Mouse (Mus musculus): ENCODE results near the gene Adora1. TPM values are rescaled to one million over a fixed set of nuclear protein-coding genes. Genes with fewer than 3 reads are reported as not detected.

Adora1 gene
- polyA plus RNA-seq, 1 experiment from 2014 or later: 0.12 TPM

DNA sequence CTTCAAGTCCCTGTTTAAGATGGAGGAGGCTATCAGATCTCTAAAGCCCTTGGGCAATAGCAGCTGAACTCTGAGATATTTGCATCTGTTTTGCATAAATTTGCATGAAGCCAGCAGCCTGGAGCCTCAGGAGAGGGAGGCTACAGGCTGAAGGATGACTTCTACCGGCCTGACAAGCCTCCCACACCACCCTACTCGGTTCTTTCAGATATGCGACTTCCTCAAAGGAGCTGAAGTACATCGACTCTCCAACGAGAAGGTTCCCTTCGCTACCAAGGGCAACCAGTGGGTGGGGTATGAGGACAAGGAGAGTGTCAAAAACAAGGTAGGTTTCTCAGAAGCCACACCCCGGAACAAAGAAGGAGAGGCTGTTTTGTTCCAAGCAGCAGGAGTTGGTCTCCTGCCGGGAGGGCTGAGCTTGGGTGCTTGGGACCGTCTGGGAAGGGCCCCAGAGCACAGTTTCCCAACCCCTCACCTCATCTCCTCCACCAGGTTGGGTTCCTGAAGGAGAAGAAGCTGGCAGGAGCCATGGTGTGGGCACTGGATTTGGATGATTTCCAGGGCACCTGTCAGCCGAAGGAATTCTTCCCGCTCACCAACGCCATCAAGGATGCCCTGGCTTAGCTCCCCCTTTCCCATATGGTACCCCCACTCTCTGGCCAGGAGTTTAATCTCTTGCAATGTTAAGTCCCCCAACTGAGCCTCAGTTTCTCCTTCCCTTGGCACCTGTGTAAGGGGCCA, 46.1 kb downstream of the Adora1 start:
- 18% methylated on average over 12 of the region's 12 CpGs for WGBS (ENCODE audit: insufficient replicate concordance)
- Histone ChIP-seq H3K4me1 (replicated peaks) (peaks cover 10% of the 10 kb centered on the region; the same call in 1 of the 2 replicates), H3K9me3 (replicated peaks) (no peaks in the 10 kb centered on the region), H3K27ac (no peak overlapping the region), H3K4me2 (no peak overlapping the region), H3K36me3 (no peaks in the 10 kb centered on the region), H3K4me3 (replicated peaks) (no peak overlapping the region), H3K27me3 (peaks cover 39% of the 10 kb centered on the region), H3K9ac (no peak overlapping the region)
- peak; percentile 18 for DNase-seq
- ATAC-seq (ENCODE audit: low read depth): no peak

DNA sequence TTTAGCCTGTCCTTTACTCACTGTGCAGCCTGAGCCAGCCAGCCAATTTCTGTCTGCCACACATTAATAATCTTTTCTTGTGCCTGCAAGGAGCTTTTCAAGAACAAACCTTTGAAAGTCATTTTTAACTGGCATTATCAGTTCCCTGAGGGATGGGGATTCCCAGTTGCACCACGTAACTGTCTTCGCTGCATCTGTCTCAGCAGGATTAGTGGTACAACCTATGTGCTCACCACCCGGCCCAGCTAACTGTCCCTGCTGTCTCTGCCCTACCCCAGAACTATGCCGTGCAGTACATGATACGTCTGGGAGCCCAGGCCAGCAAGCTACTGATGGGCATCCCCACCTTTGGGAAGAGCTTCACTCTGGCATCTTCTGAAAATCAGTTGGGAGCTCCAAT, 47.0 kb downstream of the Adora1 start:
- Histone ChIP-seq H3K4me2 (no peak overlapping the region), H3K4me3 (replicated peaks) (no peak overlapping the region), H3K9me3 (replicated peaks) (no peaks in the 10 kb centered on the region), H3K27me3 (peaks cover 37% of the 10 kb centered on the region), H3K9ac (no peak overlapping the region), H3K36me3 (no peaks in the 10 kb centered on the region), H3K4me1 (replicated peaks) (peaks cover 10% of the 10 kb centered on the region; the same call in 1 of the 2 replicates), H3K27ac (no peak overlapping the region)
- DNase-seq: no peak
- ATAC-seq (ENCODE audit: low read depth): no peak
- WGBS (ENCODE audit: insufficient replicate concordance): 62% methylated on average over 5 of the region's 5 CpGs

- Histone ChIP-seq H3K9ac (no peak overlapping the region), H3K27ac (no peak overlapping the region), H3K4me3 (replicated peaks) (no peak overlapping the region), H3K4me1 (replicated peaks) (peaks cover 5% of the 10 kb centered on the region; the same call in 1 of the 2 replicates), H3K27me3 (peaks cover 19% of the 10 kb centered on the region), H3K9me3 (replicated peaks) (no peaks in the 10 kb centered on the region), H3K36me3 (no peaks in the 10 kb centered on the region), H3K4me2 (no peak overlapping the region)
- WGBS (ENCODE audit: insufficient replicate concordance): 45% methylated on average over 4 of the region's 4 CpGs
- no peak for DNase-seq
- ATAC-seq (ENCODE audit: low read depth): no peak
Observed at GRCm38 (mm10) chr1:134184089-134184488, 51.1 kb downstream of the Adora1 start.

- Histone ChIP-seq H3K27me3 (peaks cover 9% of the 10 kb centered on the region; the same call in 1 of the 2 replicates), H3K27ac (no peak within 1 kb of the TSS), H3K9ac (no peak within 1 kb of the TSS), H3K4me1 (replicated peaks) (peaks cover 5% of the 10 kb centered on the region; the same call in 1 of the 2 replicates), H3K36me3 (no peaks in the 10 kb centered on the region), H3K9me3 (replicated peaks) (no peaks in the 10 kb centered on the region), H3K4me2 (no peak within 1 kb of the TSS), H3K4me3 (replicated peaks) (no peak within 1 kb of the TSS)
- no peak for DNase-seq
- WGBS (ENCODE audit: insufficient replicate concordance): 54% methylated on average over 4 of the region's 4 CpGs
- ATAC-seq (ENCODE audit: low read depth): no peak
Observed at GRCm38 (mm10) chr1:134182025-134182424, 53.2 kb downstream of the Adora1 start, which contains the start of gene Chil1. Gene Chil1 (plus strand): TSS chr1:134182176.

GRCm38 (mm10) chr1:134177976-134178375, 57.3 kb downstream of the Adora1 start:
- Histone ChIP-seq H3K9me3 (replicated peaks) (no peaks in the 10 kb centered on the region), H3K9ac (no peak overlapping the region), H3K27ac (no peak overlapping the region), H3K27me3 (peaks cover 3% of the 10 kb centered on the region; the same call in 1 of the 2 replicates), H3K4me2 (no peak overlapping the region), H3K4me1 (replicated peaks) (peaks cover 5% of the 10 kb centered on the region; the same call in 1 of the 2 replicates), H3K4me3 (replicated peaks) (no peak overlapping the region), H3K36me3 (no peaks in the 10 kb centered on the region)
- ATAC-seq (ENCODE audit: low read depth) (no peak), DNase-seq (no peak)
- 71% methylated on average over 5 of the region's 5 CpGs for WGBS (ENCODE audit: insufficient replicate concordance)

DNA sequence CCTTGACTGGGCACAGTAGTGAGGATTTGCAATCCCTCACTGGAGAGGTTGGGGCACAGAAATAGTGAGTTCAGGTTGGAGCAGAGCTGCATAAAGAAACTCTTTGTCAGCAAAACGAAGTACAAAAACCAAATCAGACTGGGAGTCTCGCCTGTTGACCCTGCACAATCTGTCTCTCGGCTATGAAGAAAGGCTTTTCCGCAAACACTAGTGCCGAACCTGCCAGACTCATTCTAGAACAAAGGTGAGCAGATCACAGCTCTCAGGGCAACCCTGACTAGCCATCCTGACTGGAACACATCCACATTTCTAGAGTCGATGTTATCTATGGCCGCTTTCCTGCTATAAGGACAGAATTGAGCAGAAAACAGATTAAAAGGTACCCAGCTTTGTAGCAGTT, 62.1 kb downstream of the Adora1 start:
- no peak overlapping the region for H3K27ac ChIP-seq

DNA sequence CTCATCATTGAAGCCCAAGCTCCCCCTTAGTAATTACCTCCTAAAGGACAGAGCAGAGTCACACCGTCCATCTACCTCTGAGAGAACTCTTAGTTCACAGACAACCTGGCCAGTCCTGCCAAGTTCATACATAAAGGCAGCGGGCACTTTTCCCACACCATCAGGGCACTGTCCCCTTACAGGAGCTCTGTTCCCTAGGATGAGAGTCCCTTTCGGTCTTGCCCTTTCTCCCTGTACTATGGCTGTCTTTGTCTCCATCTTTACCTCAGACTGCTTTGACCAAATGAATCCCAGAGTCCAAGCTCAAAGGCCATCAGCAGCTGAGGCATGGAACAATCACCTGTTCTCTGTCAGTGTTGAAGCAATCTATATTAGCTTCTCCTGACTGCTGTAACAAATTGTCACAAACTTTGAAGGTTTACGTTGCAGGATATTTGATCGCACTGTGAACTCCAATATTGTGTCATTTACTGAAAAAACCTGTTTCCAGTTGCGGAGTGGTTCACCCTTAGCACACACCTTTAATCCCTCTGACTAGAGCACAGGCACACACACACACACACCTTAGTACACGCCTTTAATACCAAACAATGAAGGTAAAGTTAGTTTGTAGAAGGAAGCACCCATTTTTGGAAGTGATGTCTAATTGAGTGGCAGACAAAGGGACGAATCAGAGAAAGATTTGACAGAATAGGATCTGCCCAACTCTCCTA, 66.1 kb downstream of the Adora1 start:
- no peaks in the 10 kb centered on the region for H3K9me3 ChIP-seq (replicated peaks)
- peaks cover 33% of the 10 kb centered on the region for H3K4me1 ChIP-seq (replicated peaks)
- H3K36me3 ChIP-seq: no peaks in the 10 kb centered on the region
- no peak overlapping the region for H3K4me3 ChIP-seq (replicated peaks)
- no peak overlapping the region for H3K27ac ChIP-seq
- WGBS (ENCODE audit: insufficient replicate concordance): 73% methylated on average over 8 of the region's 8 CpGs
- ATAC-seq (ENCODE audit: low read depth): no peak
- H3K9ac ChIP-seq: no peak overlapping the region
- H3K27me3 ChIP-seq: no peaks in the 10 kb centered on the region
- DNase-seq: no peak
- no peak overlapping the region for H3K4me2 ChIP-seq

More for the DNA sequence above, 62.1 kb downstream of the Adora1 start:
- Histone ChIP-seq H3K4me3 (replicated peaks) (no peak overlapping the region), H3K4me2 (no peak overlapping the region), H3K36me3 (no peaks in the 10 kb centered on the region), H3K4me1 (replicated peaks) (peaks cover 9% of the 10 kb centered on the region), H3K9me3 (replicated peaks) (no peaks in the 10 kb centered on the region), H3K27me3 (no peaks in the 10 kb centered on the region), H3K9ac (no peak overlapping the region)
- ATAC-seq (ENCODE audit: low read depth) (no peak), DNase-seq (no peak)
- whole genome bisulfite sequencing (ENCODE audit: insufficient replicate concordance): 58% methylated on average over 7 of the region's 7 CpGs

GRCm38 (mm10) chr1:134168567-134168966, 66.7 kb downstream of the Adora1 start:
- Histone ChIP-seq H3K4me3 (replicated peaks) (no peak overlapping the region), H3K27me3 (no peaks in the 10 kb centered on the region), H3K4me2 (no peak overlapping the region), H3K27ac (no peak overlapping the region), H3K9ac (no peak overlapping the region), H3K9me3 (replicated peaks) (no peaks in the 10 kb centered on the region), H3K4me1 (replicated peaks) (peaks cover 34% of the 10 kb centered on the region), H3K36me3 (no peaks in the 10 kb centered on the region)
- ATAC-seq (ENCODE audit: low read depth) (peak; percentile 65), DNase-seq (no peak)
- 41% methylated on average over 3 of the region's 3 CpGs for WGBS (ENCODE audit: insufficient replicate concordance)

- DNase-seq: no peak
- H3K4me1 ChIP-seq (replicated peaks): peaks cover 34% of the 10 kb centered on the region
- H3K4me3 ChIP-seq (replicated peaks): no peak overlapping the region
- no peaks in the 10 kb centered on the region for H3K27me3 ChIP-seq
- H3K9ac ChIP-seq: no peak overlapping the region
- no peaks in the 10 kb centered on the region for H3K36me3 ChIP-seq
- ATAC-seq (ENCODE audit: low read depth): no peak
- WGBS (ENCODE audit: insufficient replicate concordance): 37% methylated on average over 14 of the region's 14 CpGs
- no peak overlapping the region for H3K27ac ChIP-seq
- H3K4me2 ChIP-seq: no peak overlapping the region
- no peaks in the 10 kb centered on the region for H3K9me3 ChIP-seq (replicated peaks)
Observed at GRCm38 (mm10) chr1:134167416-134168305, 67.6 kb downstream of the Adora1 start.

- WGBS (ENCODE audit: insufficient replicate concordance): 62% methylated on average over 3 of the region's 3 CpGs
- H3K4me1 ChIP-seq (replicated peaks): peaks cover 34% of the 10 kb centered on the region
Observed at GRCm38 (mm10) chr1:134166547-134166946, 68.7 kb downstream of the Adora1 start.

DNA sequence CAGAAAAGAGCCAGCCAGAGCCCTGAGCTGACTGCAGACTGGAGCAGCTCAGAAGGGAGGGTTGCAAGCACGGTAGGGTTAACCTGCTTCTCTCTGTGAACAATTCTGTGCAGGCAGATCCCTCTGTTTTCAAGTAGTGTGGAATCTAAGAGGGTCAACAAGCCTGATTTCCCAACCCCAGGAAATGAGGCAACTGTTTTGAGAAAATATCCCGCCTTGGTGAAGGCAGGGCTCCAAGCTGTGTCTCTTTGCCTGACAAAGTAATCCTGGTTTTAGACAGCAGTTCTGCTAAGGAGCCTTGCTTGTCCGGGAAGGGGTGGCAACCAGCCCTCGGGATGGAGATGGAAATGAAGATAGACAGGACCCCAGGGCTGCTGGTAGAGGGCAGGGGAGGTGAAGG, 70.8 kb downstream of the Adora1 start:
- Histone ChIP-seq H3K27ac (no peak overlapping the region), H3K4me1 (replicated peaks) (peaks cover 34% of the 10 kb centered on the region), H3K9me3 (replicated peaks) (no peaks in the 10 kb centered on the region), H3K36me3 (no peaks in the 10 kb centered on the region), H3K9ac (no peak overlapping the region), H3K4me2 (no peak overlapping the region), H3K27me3 (peaks cover 4% of the 10 kb centered on the region; the same call in 1 of the 2 replicates), H3K4me3 (replicated peaks) (no peak overlapping the region)
- no peak for DNase-seq
- ATAC-seq (ENCODE audit: low read depth): no peak
- 58% methylated on average over 4 of the region's 4 CpGs for WGBS (ENCODE audit: insufficient replicate concordance)

More at GRCm38 (mm10) chr1:134166547-134166946, 68.7 kb downstream of the Adora1 start:
- DNase-seq: no peak
- Histone ChIP-seq H3K9me3 (replicated peaks) (no peaks in the 10 kb centered on the region), H3K4me2 (no peak overlapping the region), H3K4me3 (replicated peaks) (no peak overlapping the region), H3K27me3 (no peaks in the 10 kb centered on the region), H3K36me3 (no peaks in the 10 kb centered on the region), H3K9ac (no peak overlapping the region), H3K27ac (no peak overlapping the region)
- ATAC-seq (ENCODE audit: low read depth): peak; percentile 60; the same call in 1 of the 2 replicates
